Mouse (Mus musculus) bone marrow, adult 2 months (tissue): Measurements from ENCODE around the gene Zfp827. TPM values are rescaled to one million over a fixed set of nuclear protein-coding genes. Genes with fewer than 3 reads are reported as not detected.

Experiments used
- H3K27ac ChIP-seq: fragments of 200-500 bp; 2 replicates; pipeline ENCODE4 v1.5.1; 2012; ENCODE audit warnings: low read depth, mild to moderate bottlenecking, control low read depth, inconsistent platforms, low read length; ENCODE audit not compliant: control insufficient read depth, poor library complexity, insufficient read depth
- H3K4me1 ChIP-seq: fragments of 200-500 bp; 2 replicates; pipeline ENCODE4 v1.6.1; 2011; ENCODE audit warnings: low read length; ENCODE audit not compliant: control insufficient read depth, insufficient read depth
- H3K4me3 ChIP-seq: fragments of 200-500 bp; replicated peaks from 2 replicates; pipeline ENCODE3; 2011; ENCODE audit warnings: mild to moderate bottlenecking, low read depth, low read length, control low read depth; ENCODE audit not compliant: control insufficient read depth
- CTCF ChIP-seq: fragments of 200-500 bp; IDR thresholded peaks from 2 replicates; pipeline ENCODE4 v1.5.1; 2011; ENCODE audit warnings: low read length, control low read depth; ENCODE audit not compliant: control insufficient read depth, insufficient read depth
- POLR2A ChIP-seq: fragments of 200-500 bp; IDR thresholded peaks from 2 replicates; pipeline ENCODE4 v1.6.1; 2011; ENCODE audit warnings: low read depth, mild to moderate bottlenecking, control low read depth, low read length, borderline replicate concordance; ENCODE audit not compliant: control insufficient read depth
- WGBS: fragments of 180-500 bp; shearing (Covaris S2); methylation state at CpG from one replicate; pipeline ENCODE4 v1.1.7; 2018; 5-methylcytosine and 5-hydroxymethylcytosine counted together
- polyA plus RNA-seq: library from polyadenylated mRNA; stranded (reverse); fragments of >200 nt; gene quantifications from 2 replicates; pipeline ENCODE4 v1.2.4, GENCODE M21; 2011; ENCODE audit warnings: low replicate concordance; ENCODE audit not compliant: missing spikeins, insufficient read depth, insufficient read length

Zfp827 gene
- polyA plus RNA-seq, 1 experiment: 3.1 TPM

- H3K27ac ChIP-seq: peak overlapping the region; percentile 48; the same call in 1 of the 2 replicates
- H3K4me3 ChIP-seq: peak overlapping the region; percentile 62
- no peaks in the 10 kb centered on the region for H3K4me1 ChIP-seq
- 1% methylated on average over 83 of the region's 99 CpGs for WGBS
- TF ChIP-seq CTCF (no peak), POLR2A (peak; percentile 28; the same call in 1 of the 2 replicates)
These were observed 1.4 kb downstream of the Zfp827 start for GRCm38 (mm10) chr8:79029396-79030325.

- WGBS: 3% methylated on average over 57 of the region's 62 CpGs
- no peak for TF ChIP-seq POLR2A
- TF ChIP-seq CTCF: no peak
- H3K27ac ChIP-seq: no peak overlapping the region
- H3K4me1 ChIP-seq: no peaks in the 10 kb centered on the region
- H3K4me3 ChIP-seq: peak overlapping the region; percentile 56
These were observed 2.4 kb downstream of the Zfp827 start for GRCm38 (mm10) chr8:79030326-79031265.

- Histone ChIP-seq H3K4me3 (no peak overlapping the region), H3K4me1 (no peaks in the 10 kb centered on the region), H3K27ac (no peak overlapping the region)
- TF ChIP-seq POLR2A: no peak
- no peak for TF ChIP-seq CTCF
- WGBS: 66% methylated on average over 7 of the region's 7 CpGs
These were observed 9.3 kb downstream of the Zfp827 start for GRCm38 (mm10) chr8:79037532-79037931.

- TF ChIP-seq POLR2A (no peak), CTCF (no peak)
- 88% methylated on average over 7 of the region's 7 CpGs for WGBS
- Histone ChIP-seq H3K4me1 (no peaks in the 10 kb centered on the region), H3K4me3 (no peak overlapping the region), H3K27ac (no peak overlapping the region)
These were observed 9.8 kb downstream of the Zfp827 start for GRCm38 (mm10) chr8:79037991-79038390.

GRCm38 (mm10) chr8:79041429-79041828 lies 13.2 kb downstream of the Zfp827 start:
- Histone ChIP-seq H3K4me3 (no peak overlapping the region), H3K27ac (no peak overlapping the region), H3K4me1 (no peaks in the 10 kb centered on the region)
- 87% methylated on average over 3 of the region's 3 CpGs for WGBS
- no peak for TF ChIP-seq POLR2A
- TF ChIP-seq CTCF: no peak

- H3K27ac ChIP-seq: no peak overlapping the region
- 63% methylated on average over 3 of the region's 3 CpGs for WGBS
- TF ChIP-seq POLR2A (no peak), CTCF (no peak)
- no peaks in the 10 kb centered on the region for H3K4me1 ChIP-seq
- no peak overlapping the region for H3K4me3 ChIP-seq
These were observed 14.0 kb downstream of the Zfp827 start for GRCm38 (mm10) chr8:79042252-79042651.

- no peak for TF ChIP-seq CTCF
- TF ChIP-seq POLR2A: no peak
- no peak overlapping the region for H3K4me3 ChIP-seq
- 89% methylated on average over 5 of the region's 5 CpGs for WGBS
These were observed 16.4 kb downstream of the Zfp827 start for GRCm38 (mm10) chr8:79044673-79045072.

GRCm38 (mm10) chr8:79046659-79047058 lies 18.4 kb downstream of the Zfp827 start:
- Histone ChIP-seq H3K4me1 (no peaks in the 10 kb centered on the region), H3K27ac (no peak overlapping the region), H3K4me3 (no peak overlapping the region)
- 71% methylated on average over 4 of the region's 4 CpGs for WGBS
- no peak for TF ChIP-seq POLR2A
- no peak for TF ChIP-seq CTCF

More at GRCm38 (mm10) chr8:79044673-79045072, 16.4 kb downstream of the Zfp827 start:
- Histone ChIP-seq H3K27ac (no peak overlapping the region), H3K4me1 (no peaks in the 10 kb centered on the region)
